Mouse (Mus musculus): Measurements from ENCODE around the gene Aplf.

The Aplf gene

DNA sequence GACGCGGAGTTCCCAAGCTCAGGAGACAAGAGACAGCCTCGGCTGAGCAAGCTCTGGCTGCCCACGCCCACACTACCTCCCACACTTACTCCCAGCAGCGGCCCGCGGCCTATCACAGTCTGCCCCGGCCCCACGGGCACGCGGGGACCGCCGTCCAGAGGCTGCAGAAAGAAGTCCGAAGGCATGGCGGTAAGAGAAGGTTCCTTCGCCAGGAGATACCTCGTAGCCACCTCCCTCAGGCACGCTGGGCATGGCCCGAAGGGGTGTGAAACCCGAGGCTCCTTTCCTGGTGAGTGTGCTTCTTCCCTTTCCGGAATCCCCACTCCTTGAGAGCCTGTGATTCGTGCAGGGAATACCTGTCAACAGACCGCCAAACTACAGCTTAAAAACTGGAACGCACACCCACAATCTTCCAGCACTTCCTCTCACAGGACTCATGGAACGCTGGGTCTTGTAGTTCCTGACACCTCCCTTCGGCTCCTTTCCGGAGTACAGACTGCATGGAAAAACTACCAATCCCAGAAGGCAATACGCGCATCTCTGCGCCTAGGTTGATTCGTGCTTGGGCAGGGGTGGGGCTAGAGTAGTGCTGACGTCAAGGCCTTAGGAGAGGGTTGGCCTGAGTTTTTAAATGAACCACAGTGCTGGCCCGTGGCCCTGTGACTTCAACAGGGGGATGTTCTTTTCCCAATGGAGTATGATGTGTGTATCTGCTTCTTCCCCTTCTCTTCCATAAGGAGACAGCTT, at the start of gene Aplf:
Gene Aplf, minus strand, starts transcription at position 423 of the 747 bp plus-strand sequence.
- TF ChIP-seq GATA4 (IDR thresholded peaks at IDR 0.05; ENCODE audit: insufficient replicate concordance, low read length), result peak; percentile 37; the same call in 1 of the 2 replicates

DNA sequence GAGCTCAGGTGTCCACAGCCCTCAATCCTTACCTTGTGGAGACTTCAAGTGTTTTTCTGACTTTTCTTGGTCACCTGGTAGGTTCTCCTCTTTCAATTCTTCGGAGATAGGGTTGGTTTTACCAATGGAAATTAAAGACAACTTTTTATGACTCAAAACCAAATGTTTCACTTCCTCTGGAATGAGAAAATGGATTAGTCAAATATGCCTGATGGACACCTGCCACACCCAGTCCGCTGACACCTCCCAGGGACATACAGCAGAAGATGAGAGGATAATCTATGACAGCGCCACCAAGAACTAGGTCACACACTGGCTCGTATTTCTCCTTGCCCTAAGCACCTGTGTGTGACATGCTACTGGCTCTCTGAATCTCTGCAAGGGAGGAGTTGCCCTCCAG, 42.1 kb upstream of the Aplf start:
- TF ChIP-seq GATA4 (IDR thresholded peaks at IDR 0.05; ENCODE audit: insufficient replicate concordance, low read length), result no peak

DNA sequence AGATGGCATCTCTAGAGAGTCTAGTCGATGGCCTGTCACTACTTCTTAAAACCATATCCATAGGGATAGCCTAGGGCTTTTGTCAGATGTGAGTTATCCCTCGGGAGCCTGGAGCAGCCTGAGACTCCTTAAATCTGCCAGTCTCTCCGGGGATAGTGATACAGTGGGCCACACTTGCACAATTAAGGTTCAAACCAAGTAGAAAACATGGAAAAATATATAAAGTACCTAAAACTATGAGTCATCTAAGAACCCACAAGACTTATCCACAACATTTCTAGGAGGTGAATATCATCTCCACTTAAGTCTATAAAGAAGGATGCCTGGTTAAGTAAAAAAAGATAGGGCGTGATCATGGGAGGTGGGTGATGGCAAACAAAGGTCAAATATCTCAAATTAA, 40.3 kb upstream of the Aplf start:
- TF ChIP-seq GATA4 (IDR thresholded peaks at IDR 0.05; ENCODE audit: insufficient replicate concordance, low read length), result no peak

DNA sequence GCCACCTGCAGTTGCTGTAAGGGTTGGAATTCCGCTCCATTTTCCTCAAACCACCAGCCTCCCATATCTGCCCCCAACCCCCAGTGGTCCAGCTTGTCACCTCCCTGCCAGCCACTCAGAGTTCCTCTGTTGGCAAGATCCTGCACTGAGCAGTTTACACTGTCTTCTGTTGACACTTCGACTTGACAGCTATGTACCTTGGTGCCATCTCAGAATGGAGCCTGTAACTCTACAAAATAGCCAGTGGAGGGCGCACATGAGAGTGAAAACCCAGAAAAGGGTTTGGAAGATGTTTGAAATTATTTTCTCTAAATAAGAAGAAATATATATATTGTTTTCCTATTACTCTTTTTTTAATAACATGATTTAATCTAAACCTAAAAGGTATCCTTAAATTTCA, 34.3 kb upstream of the Aplf start:
- no peak for TF ChIP-seq GATA4 (IDR thresholded peaks at IDR 0.05; ENCODE audit: insufficient replicate concordance, low read length)

DNA sequence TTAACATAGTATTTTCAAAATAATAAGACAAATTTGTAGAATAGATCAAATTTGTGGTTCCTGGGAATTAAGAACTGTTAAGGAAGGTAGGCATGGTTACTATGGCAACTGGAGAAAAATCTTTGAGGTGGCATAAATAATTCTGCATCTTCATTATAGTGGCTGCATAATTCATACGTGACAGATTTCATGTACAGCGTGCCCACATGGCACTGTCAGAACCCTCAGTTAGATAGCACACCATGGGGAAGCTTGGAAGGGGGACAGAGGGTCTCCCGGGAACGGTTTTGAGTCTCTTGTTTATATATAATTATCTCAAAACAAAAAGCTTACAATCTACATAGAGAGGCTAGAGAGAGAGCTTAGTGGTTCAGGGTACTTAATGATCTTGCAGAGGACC, 24.6 kb upstream of the Aplf start:
- no peak for TF ChIP-seq GATA4 (IDR thresholded peaks at IDR 0.05; ENCODE audit: insufficient replicate concordance, low read length)

DNA sequence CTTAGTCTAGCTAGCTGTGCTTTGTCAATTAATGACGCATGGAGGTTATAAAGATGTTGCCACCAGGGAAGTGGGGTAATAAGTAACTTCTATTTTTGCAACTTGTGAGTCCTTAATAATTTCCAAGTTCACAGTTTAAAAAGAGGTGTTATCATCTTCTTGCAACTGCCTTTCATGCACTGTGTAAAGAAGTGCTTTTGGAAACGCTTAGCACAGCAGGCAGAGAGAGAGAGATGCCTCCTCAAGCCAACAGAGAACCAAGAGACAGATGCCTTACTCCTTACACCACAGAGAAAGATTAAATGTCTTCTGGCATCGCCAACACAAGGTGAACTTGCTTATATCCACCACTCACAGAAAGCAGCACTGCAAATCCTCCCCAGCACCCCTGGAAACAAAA, 24.0 kb upstream of the Aplf start:
- no peak for TF ChIP-seq GATA4 (IDR thresholded peaks at IDR 0.05; ENCODE audit: insufficient replicate concordance, low read length)

DNA sequence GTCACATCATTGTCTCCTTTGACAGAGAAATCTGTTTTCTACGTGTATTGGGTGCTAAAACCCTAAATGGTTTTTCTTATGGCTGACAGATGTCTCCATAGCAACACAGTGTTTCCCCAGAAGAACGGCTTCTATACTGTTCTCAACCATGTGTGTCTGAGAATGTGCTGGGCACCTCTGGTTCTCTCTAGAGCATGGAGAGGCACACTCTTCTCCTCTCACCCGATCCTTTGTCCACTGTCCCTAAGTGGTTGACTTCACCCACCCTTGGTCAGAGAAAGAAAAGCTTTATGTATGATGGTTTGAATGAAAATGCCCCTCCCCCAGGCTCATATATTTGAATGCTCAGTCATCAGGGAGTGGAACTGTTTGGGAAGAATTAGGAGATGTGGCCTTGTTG, 8.4 kb upstream of the Aplf start:
- TF ChIP-seq GATA4 (IDR thresholded peaks at IDR 0.05; ENCODE audit: insufficient replicate concordance, low read length), result no peak

DNA sequence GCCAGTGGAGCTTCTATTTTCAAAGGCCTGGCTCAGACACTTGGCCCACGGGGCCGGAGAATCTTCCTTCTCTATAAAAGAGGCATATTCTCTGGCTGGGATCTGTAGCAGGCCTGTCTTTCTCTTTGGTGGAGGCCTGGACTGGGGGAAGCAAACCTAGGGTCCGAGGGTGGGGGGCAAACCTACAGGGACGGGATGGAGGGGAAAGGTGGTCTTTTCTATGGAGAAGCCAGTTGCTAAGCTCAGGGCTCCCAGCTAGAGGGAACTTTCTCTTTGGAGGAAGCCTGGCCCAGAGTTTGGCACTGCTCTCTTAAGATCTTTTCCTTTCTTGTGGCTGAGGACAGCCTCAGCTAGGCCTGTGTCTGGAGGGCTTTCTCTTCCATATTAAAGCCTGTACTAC, 668 bp upstream of the Aplf start:
- TF ChIP-seq GATA4 (IDR thresholded peaks at IDR 0.05; ENCODE audit: insufficient replicate concordance, low read length), result no peak

DNA sequence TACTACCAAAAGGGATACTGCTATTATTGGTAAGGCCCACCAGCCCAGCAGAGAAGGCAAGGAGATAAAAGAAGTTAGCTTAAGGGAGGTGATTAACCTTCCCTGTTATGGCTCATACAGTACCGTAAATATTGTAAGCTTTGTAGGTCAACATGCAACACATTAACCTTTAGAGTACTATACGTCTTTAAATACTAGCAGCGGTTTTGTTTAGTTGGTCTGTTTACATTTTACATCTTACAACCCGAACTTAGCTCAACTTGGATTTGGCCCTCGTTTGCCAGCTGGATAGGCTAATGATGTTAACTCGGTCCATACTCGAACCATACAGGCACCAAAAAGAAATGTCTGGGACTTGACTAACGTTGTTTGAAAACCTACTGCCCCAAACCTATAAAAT, 640 bp downstream of the Aplf start:
- TF ChIP-seq GATA4 (IDR thresholded peaks at IDR 0.05; ENCODE audit: insufficient replicate concordance, low read length), result no peak

DNA sequence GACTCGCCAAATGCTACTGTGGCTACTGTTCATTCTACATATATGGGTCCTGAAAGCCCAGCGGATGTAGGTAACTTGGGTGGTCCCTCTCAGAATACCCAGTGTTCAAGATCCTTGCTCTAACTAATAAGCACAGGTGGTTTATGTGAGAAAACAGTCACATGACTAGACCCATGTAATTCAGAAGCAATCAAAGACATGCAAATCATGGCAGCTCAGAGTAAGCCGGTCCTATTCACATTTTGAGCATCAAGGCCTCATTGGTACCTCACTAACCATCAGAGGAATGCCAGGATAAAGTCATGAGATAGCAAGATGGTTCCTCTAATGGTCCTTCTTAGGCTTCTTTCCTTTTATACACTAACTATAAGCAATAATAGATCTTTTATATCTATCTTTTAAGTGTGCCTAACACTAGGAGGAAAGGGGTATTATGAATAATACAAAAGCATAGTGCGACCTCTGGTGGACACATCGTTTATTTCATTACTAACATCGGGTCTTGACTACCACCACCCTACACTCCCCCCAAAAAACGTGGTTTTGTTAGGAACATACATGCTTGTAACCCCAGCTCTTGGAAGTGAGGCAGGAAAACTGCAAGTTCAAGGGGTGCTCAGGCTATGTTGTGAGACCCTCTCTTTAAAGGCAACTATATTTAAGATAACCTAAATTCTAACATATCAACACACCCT, 2.0 kb downstream of the Aplf start:
- TF ChIP-seq GATA4 (IDR thresholded peaks at IDR 0.05; ENCODE audit: insufficient replicate concordance, low read length), result no peak

DNA sequence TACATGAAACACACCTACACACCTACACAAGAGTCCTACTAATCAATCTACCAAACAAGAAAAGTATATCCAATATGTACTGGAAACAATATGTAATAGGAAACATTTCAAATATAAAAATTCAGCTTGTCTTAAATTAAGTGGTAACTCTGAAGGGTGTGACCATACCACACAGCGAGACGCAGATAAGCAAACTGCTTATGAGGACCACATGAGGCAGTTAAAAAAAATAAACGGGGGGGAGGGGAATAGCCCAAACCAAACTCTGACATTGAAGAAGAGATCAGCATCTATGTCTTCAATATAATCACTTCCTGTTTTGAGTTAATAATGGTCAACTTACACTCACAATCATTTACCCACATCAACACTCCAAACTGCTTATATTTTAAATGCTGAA, 3.3 kb downstream of the Aplf start:
- no peak for TF ChIP-seq GATA4 (IDR thresholded peaks at IDR 0.05; ENCODE audit: insufficient replicate concordance, low read length)

DNA sequence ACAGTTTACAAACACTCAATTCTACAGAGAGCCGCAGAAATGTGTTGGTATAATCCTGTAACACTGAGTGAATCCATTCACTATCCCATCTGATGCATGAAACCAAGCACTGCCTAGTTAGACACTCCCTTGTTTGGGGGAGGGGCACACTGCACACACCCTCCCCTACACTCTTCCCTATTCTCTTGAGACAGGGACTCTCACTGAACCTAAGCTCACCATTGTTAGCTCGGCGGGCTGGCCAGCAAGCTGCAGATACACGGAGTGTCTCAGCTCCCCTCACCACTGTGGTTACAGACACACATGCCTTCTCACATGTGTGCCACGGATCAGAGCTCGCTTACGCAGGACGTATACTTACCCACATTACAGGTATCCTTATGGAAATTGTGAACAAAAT, 4.2 kb downstream of the Aplf start:
- TF ChIP-seq GATA4 (IDR thresholded peaks at IDR 0.05; ENCODE audit: insufficient replicate concordance, low read length), result no peak

DNA sequence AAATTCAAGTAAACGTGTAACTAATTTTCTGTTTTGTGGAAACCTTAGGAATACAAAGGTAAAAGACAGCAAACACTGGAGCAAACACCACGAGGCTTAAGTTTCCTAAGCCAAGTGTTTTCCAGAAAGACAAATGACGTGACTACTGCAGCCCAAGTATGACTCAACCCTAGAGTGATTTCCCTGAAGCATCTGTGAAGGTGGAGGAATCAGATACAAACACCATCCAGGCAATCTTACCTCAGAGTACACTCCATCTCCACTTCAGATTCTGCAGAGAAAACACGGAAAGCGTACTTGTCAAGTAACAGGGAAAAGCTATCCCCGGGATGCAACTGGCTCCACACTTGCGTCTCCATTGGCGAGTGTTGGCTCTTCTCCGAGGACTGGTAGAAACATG, 8.5 kb downstream of the Aplf start:
- TF ChIP-seq GATA4 (IDR thresholded peaks at IDR 0.05; ENCODE audit: insufficient replicate concordance, low read length), result no peak

DNA sequence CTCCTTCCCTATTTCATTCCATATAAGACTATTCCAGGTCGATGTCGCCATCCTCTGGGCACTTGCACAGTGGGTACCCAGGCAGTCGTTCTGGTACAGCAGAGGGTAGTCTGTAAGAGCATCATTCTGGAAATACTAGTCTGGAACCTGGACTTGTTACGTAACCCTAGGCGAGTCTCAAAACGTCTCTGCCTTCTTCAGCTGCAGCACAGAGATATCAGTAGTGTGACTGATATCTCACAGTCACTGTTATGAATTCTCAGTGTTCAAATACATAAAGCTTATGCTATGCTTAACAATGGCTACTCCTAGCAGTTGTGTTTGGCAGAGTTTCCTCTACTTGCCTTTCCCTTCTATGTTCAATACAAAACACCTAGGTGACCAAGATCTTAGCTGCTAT, 9.8 kb downstream of the Aplf start:
- TF ChIP-seq GATA4 (IDR thresholded peaks at IDR 0.05; ENCODE audit: insufficient replicate concordance, low read length), result no peak

DNA sequence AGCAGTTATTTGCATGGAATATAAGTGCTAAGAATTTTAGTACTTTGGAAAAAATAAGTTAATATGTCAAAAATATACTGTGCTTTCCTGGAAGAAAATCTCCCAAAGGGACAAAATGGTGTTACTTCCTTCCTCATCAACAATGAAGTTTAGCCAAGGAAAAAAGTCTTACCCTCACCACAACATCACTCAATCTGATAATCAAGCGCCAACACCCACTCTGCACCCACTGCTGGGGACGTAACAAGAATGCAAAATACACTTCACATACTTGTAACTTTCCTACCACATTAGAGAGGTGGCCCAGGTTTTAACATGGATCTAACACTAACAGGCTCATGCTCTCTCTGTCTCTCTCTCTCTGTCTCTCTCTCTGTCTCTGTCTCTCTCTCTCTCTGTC, 10.3 kb downstream of the Aplf start:
- no peak for TF ChIP-seq GATA4 (IDR thresholded peaks at IDR 0.05; ENCODE audit: insufficient replicate concordance, low read length)

DNA sequence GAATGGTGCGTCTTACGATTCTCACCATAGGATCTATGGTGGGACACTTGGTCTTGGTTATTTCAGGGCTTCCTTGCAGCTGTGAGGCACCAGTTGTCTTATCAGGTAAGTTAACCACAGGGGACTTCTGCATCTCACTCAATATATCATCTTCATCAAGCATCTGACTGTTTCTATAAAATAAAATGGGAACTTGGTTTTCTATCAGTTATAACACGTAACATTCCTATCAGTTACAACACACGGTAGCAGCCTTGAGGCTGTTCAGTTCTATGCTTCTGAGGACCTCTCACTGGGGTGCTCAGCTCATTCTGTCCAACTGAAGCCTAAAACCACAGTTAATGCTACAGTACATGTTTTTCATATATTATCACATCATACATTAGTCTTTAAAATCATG, 13.2 kb downstream of the Aplf start:
- no peak for TF ChIP-seq GATA4 (IDR thresholded peaks at IDR 0.05; ENCODE audit: insufficient replicate concordance, low read length)

Measured in liver, adult (tissue).